Mouse (Mus musculus) kidney, postnatal 4 days (tissue): Measurements from ENCODE around the gene Zfp791.
"Not testable (repeated sequence)": the region's sequence is repeated elsewhere in the genome, so short reads cannot be mapped to it uniquely, and the experiment has no call there.

ENCODE experiments used
- DNase-seq, 2 experiments: peaks; one replicate each; pipeline ENCODE4 v3.0.0; 2021; ENCODE audit warnings: mixed read lengths in 2 of 2

Zfp791 gene

GRCm38 (mm10) chr8:85122995-85123394, at the start of gene Zfp791:
Gene Zfp791, minus strand, starts transcription at chr8:85123095.
- DNase-seq: no peak

- DNase-seq: peak; percentile 60 to 64
Observed at GRCm38 (mm10) chr8:85171291-85171690, 48.4 kb upstream of the Zfp791 start.

- DNase-seq: no peak
Observed at GRCm38 (mm10) chr8:85151624-85152023, 28.7 kb upstream of the Zfp791 start, which contains the start of gene Cks1brt. Gene Cks1brt, plus strand, starts transcription at chr8:85151924.

GRCm38 (mm10) chr8:85142516-85142915, 19.6 kb upstream of the Zfp791 start:
- DNase-seq: no peak

- DNase-seq: not testable (repeated sequence)
Observed at GRCm38 (mm10) chr8:85135690-85136089, 12.8 kb upstream of the Zfp791 start.

- no peak for DNase-seq
Observed at GRCm38 (mm10) chr8:85132335-85132734, 9.4 kb upstream of the Zfp791 start.

GRCm38 (mm10) chr8:85123691-85124090, 796 bp upstream of the Zfp791 start:
- no peak for DNase-seq

GRCm38 (mm10) chr8:85120251-85120650, 2.6 kb downstream of the Zfp791 start:
- not testable (repeated sequence) for DNase-seq

- DNase-seq: peak; percentile 93 to 94
Observed at GRCm38 (mm10) chr8:85119052-85119981, 3.6 kb downstream of the Zfp791 start.

GRCm38 (mm10) chr8:85116984-85117383, 5.9 kb downstream of the Zfp791 start:
- DNase-seq: no peak

GRCm38 (mm10) chr8:85115501-85115900, 7.4 kb downstream of the Zfp791 start:
- DNase-seq: no peak

GRCm38 (mm10) chr8:85113241-85113640, 9.7 kb downstream of the Zfp791 start:
- no peak for DNase-seq

GRCm38 (mm10) chr8:85100076-85100665, 22.7 kb downstream of the Zfp791 start:
- no peak for DNase-seq

GRCm38 (mm10) chr8:85096850-85097249, 26.0 kb downstream of the Zfp791 start:
- DNase-seq: no peak

- DNase-seq: no peak
Observed at GRCm38 (mm10) chr8:85096196-85096595, 26.7 kb downstream of the Zfp791 start.

- no peak for DNase-seq
Observed at GRCm38 (mm10) chr8:85095566-85095965, 27.3 kb downstream of the Zfp791 start.

GRCm38 (mm10) chr8:85095051-85095450, 27.8 kb downstream of the Zfp791 start:
- no peak for DNase-seq

- no peak for DNase-seq
Observed at GRCm38 (mm10) chr8:85091526-85092090, 31.3 kb downstream of the Zfp791 start.

- no peak for DNase-seq
Observed at GRCm38 (mm10) chr8:85090856-85091255, 32.0 kb downstream of the Zfp791 start.

GRCm38 (mm10) chr8:85088771-85089170, 34.1 kb downstream of the Zfp791 start:
- no peak for DNase-seq

GRCm38 (mm10) chr8:85086238-85086637, 36.7 kb downstream of the Zfp791 start:
- no peak for DNase-seq

GRCm38 (mm10) chr8:85084633-85085032, 38.3 kb downstream of the Zfp791 start:
- DNase-seq: no peak

GRCm38 (mm10) chr8:85083108-85083813, 39.6 kb downstream of the Zfp791 start, which contains the start of gene Man2b1:
Gene Man2b1, plus strand, starts transcription at chr8:85083270.
- DNase-seq: peak; percentile 89 to 93
